Mouse (Mus musculus) liver, embryonic 12.5 days (tissue): ENCODE data around the gene Bfsp2. TPM values are rescaled to one million over a fixed set of nuclear protein-coding genes. Genes with fewer than 3 reads are reported as not detected.

Source experiments
- ATAC-seq: fragments of 200-750 bp; cut with Nextera tagmentation; 2 replicates; pipeline ENCODE4 v1.8.0; 2017; ENCODE audit warnings: moderate number of reproducible peaks, mild to moderate bottlenecking, moderate library complexity
- H3K27ac ChIP-seq: fragments of 300-500 bp; sonication (generic); 2 replicates; pipeline ENCODE4 v1.5.1; 2016; ENCODE audit warnings: mild to moderate bottlenecking
- H3K27me3 ChIP-seq: fragments of 300-500 bp; sonication (generic); replicated peaks from 2 replicates; pipeline ENCODE4 v1.6.1; 2016; ENCODE audit warnings: mild to moderate bottlenecking, moderate library complexity
- H3K36me3 ChIP-seq: fragments of 300-500 bp; sonication (generic); 2 replicates; pipeline ENCODE4 v1.6.1; 2016; ENCODE audit warnings: mild to moderate bottlenecking, moderate library complexity
- H3K4me1 ChIP-seq: fragments of 300-500 bp; sonication (generic); 2 replicates; pipeline ENCODE4 v1.6.1; 2016
- H3K4me2 ChIP-seq: fragments of 300-500 bp; sonication (generic); 2 replicates; pipeline ENCODE4 v1.6.1; 2016; ENCODE audit warnings: mild to moderate bottlenecking, moderate library complexity
- H3K4me3 ChIP-seq: fragments of 300-500 bp; sonication (generic); 2 replicates; pipeline ENCODE4 v1.5.1; 2016; ENCODE audit warnings: mild to moderate bottlenecking, moderate library complexity
- H3K9ac ChIP-seq: fragments of 300-500 bp; sonication (generic); 2 replicates; pipeline ENCODE4 v1.6.1; 2016; ENCODE audit warnings: mild to moderate bottlenecking, moderate library complexity
- H3K9me3 ChIP-seq: fragments of 300-500 bp; sonication (generic); replicated peaks from 2 replicates; pipeline ENCODE4 v1.6.1; 2016; ENCODE audit warnings: mild to moderate bottlenecking, moderate library complexity
- WGBS: fragments of 180-500 bp; shearing (Covaris S2); methylation state at CpG from one replicate; pipeline ENCODE4 v1.1.7; 2016; ENCODE audit not compliant: insufficient replicate concordance; 5-methylcytosine and 5-hydroxymethylcytosine counted together
- polyA plus RNA-seq: library from polyadenylated mRNA; unstranded; fragments of >200 nt; fragmentation: Nextera tagmentation; extraction: Ambion mirVana; gene quantifications from 2 replicates; pipeline ENCODE4 v1.2.1, GENCODE M21; 2016

Gene Bfsp2
- polyA plus RNA-seq, 1 experiment from 2014 or later = 0.62 TPM

GRCm38 (mm10) chr9:103444656-103445055 lies 35.6 kb downstream of the Bfsp2 start:
- Histone ChIP-seq H3K9ac (no peak overlapping the region), H3K9me3 (0 out of 2 replicates have a peak, but pooled peaks cover 5% of the 10 kb centered on the region), H3K4me1 (no peaks in the 10 kb centered on the region), H3K27me3 (no peaks in the 10 kb centered on the region), H3K4me2 (no peak overlapping the region), H3K4me3 (no peak overlapping the region), H3K27ac (no peak overlapping the region), H3K36me3 (no peaks in the 10 kb centered on the region)
- 74% methylated on average over 5 of the region's 5 CpGs for WGBS
- no peak for ATAC-seq

- Histone ChIP-seq H3K9ac (no peak overlapping the region), H3K27me3 (no peaks in the 10 kb centered on the region), H3K9me3 (0 out of 2 replicates have a peak, but pooled peaks cover 5% of the 10 kb centered on the region), H3K36me3 (no peaks in the 10 kb centered on the region), H3K27ac (no peak overlapping the region), H3K4me3 (no peak overlapping the region), H3K4me2 (no peak overlapping the region), H3K4me1 (no peaks in the 10 kb centered on the region)
- ATAC-seq = no peak
- WGBS = 69% methylated on average over 7 of the region's 7 CpGs
These were observed 36.4 kb downstream of the Bfsp2 start for GRCm38 (mm10) chr9:103443824-103444185.

GRCm38 (mm10) chr9:103443121-103443823 lies 36.9 kb downstream of the Bfsp2 start:
- H3K27me3 ChIP-seq = no peaks in the 10 kb centered on the region
- H3K9me3 ChIP-seq = 0 out of 2 replicates have a peak, but pooled peaks cover 5% of the 10 kb centered on the region
- no peak overlapping the region for H3K4me3 ChIP-seq
- H3K9ac ChIP-seq = no peak overlapping the region
- H3K4me1 ChIP-seq = no peaks in the 10 kb centered on the region
- H3K4me2 ChIP-seq = no peak overlapping the region
- no peaks in the 10 kb centered on the region for H3K36me3 ChIP-seq
- WGBS = 62% methylated on average over 13 of the region's 13 CpGs
- ATAC-seq = no peak
- H3K27ac ChIP-seq = no peak overlapping the region

GRCm38 (mm10) chr9:103440597-103440996 lies 39.6 kb downstream of the Bfsp2 start:
- H3K27ac ChIP-seq = no peak overlapping the region
- 0 out of 2 replicates have a peak, but pooled peaks cover 5% of the 10 kb centered on the region for H3K9me3 ChIP-seq
- H3K27me3 ChIP-seq = no peaks in the 10 kb centered on the region
- no peaks in the 10 kb centered on the region for H3K4me1 ChIP-seq
- no peak overlapping the region for H3K4me3 ChIP-seq
- no peak overlapping the region for H3K4me2 ChIP-seq
- H3K36me3 ChIP-seq = no peaks in the 10 kb centered on the region
- no peak for ATAC-seq
- H3K9ac ChIP-seq = no peak overlapping the region
- 34% methylated on average over 3 of the region's 3 CpGs for whole genome bisulfite sequencing

GRCm38 (mm10) chr9:103437104-103437503 lies 43.1 kb downstream of the Bfsp2 start:
- no peaks in the 10 kb centered on the region for H3K36me3 ChIP-seq
- no peak overlapping the region for H3K27ac ChIP-seq
- no peaks in the 10 kb centered on the region for H3K27me3 ChIP-seq
- ATAC-seq = no peak
- H3K9ac ChIP-seq = no peak overlapping the region
- H3K4me2 ChIP-seq = no peak overlapping the region
- 63% methylated on average over 5 of the region's 5 CpGs for WGBS
- no peaks in the 10 kb centered on the region for H3K4me1 ChIP-seq
- no peaks in the 10 kb centered on the region for H3K9me3 ChIP-seq
- no peak overlapping the region for H3K4me3 ChIP-seq

- Histone ChIP-seq H3K9ac (no peak overlapping the region), H3K27ac (no peak overlapping the region), H3K36me3 (no peaks in the 10 kb centered on the region), H3K9me3 (no peaks in the 10 kb centered on the region), H3K4me2 (no peak overlapping the region), H3K4me3 (no peak overlapping the region), H3K27me3 (no peaks in the 10 kb centered on the region), H3K4me1 (no peaks in the 10 kb centered on the region)
- 47% methylated on average over 4 of the region's 4 CpGs for WGBS
- ATAC-seq = no peak
These were observed 46.1 kb downstream of the Bfsp2 start for GRCm38 (mm10) chr9:103434116-103434515.

GRCm38 (mm10) chr9:103432122-103432778 lies 48.0 kb downstream of the Bfsp2 start:
- Histone ChIP-seq H3K9ac (no peak overlapping the region), H3K36me3 (no peaks in the 10 kb centered on the region), H3K4me3 (no peak overlapping the region), H3K9me3 (no peaks in the 10 kb centered on the region), H3K27ac (no peak overlapping the region), H3K4me1 (no peaks in the 10 kb centered on the region), H3K4me2 (no peak overlapping the region), H3K27me3 (no peaks in the 10 kb centered on the region)
- no peak for ATAC-seq
- WGBS = 64% methylated on average over 13 of the region's 13 CpGs

- Histone ChIP-seq H3K4me1 (0 out of 2 replicates have a peak, but pooled peaks cover under 1% of the 10 kb centered on the region), H3K27me3 (no peaks in the 10 kb centered on the region), H3K27ac (no peak overlapping the region), H3K9me3 (no peaks in the 10 kb centered on the region), H3K36me3 (no peaks in the 10 kb centered on the region), H3K4me2 (no peak overlapping the region), H3K9ac (no peak overlapping the region), H3K4me3 (no peak overlapping the region)
- 70% methylated on average over 1 of the region's 1 CpGs for WGBS
- no peak for ATAC-seq
These were observed 48.5 kb downstream of the Bfsp2 start for GRCm38 (mm10) chr9:103431718-103432117.

- 67% methylated on average over 13 of the region's 13 CpGs for WGBS
- Histone ChIP-seq H3K27me3 (no peaks in the 10 kb centered on the region), H3K27ac (no peak overlapping the region), H3K4me3 (no peak overlapping the region), H3K36me3 (no peaks in the 10 kb centered on the region), H3K9me3 (no peaks in the 10 kb centered on the region), H3K4me2 (no peak overlapping the region), H3K9ac (no peak overlapping the region), H3K4me1 (0 out of 2 replicates have a peak, but pooled peaks cover 5% of the 10 kb centered on the region)
- no peak for ATAC-seq
These were observed 49.6 kb downstream of the Bfsp2 start for GRCm38 (mm10) chr9:103430431-103431220.

GRCm38 (mm10) chr9:103426425-103426824 lies 53.8 kb downstream of the Bfsp2 start:
- WGBS = 61% methylated on average over 11 of the region's 11 CpGs
- no peak overlapping the region for H3K9ac ChIP-seq
- ATAC-seq = no peak

GRCm38 (mm10) chr9:103424869-103425268 lies 55.4 kb downstream of the Bfsp2 start:
- H3K4me3 ChIP-seq = no peak overlapping the region
- H3K4me1 ChIP-seq = 0 out of 2 replicates have a peak, but pooled peaks cover 9% of the 10 kb centered on the region
- H3K36me3 ChIP-seq = no peaks in the 10 kb centered on the region
- no peak for ATAC-seq
- H3K27ac ChIP-seq = no peak overlapping the region
- WGBS = 16% methylated on average over 11 of the region's 11 CpGs
- H3K9me3 ChIP-seq = no peaks in the 10 kb centered on the region
- H3K9ac ChIP-seq = no peak overlapping the region
- no peak overlapping the region for H3K4me2 ChIP-seq
- no peaks in the 10 kb centered on the region for H3K27me3 ChIP-seq

More at GRCm38 (mm10) chr9:103426425-103426824, 53.8 kb downstream of the Bfsp2 start:
- no peak overlapping the region for H3K4me3 ChIP-seq
- H3K9me3 ChIP-seq = no peaks in the 10 kb centered on the region
- H3K4me2 ChIP-seq = no peak overlapping the region
- H3K27me3 ChIP-seq = no peaks in the 10 kb centered on the region
- no peak overlapping the region for H3K27ac ChIP-seq
- 0 out of 2 replicates have a peak, but pooled peaks cover 9% of the 10 kb centered on the region for H3K4me1 ChIP-seq
- H3K36me3 ChIP-seq = no peaks in the 10 kb centered on the region

GRCm38 (mm10) chr9:103423951-103424350 lies 56.3 kb downstream of the Bfsp2 start:
- no peak for ATAC-seq
- no peaks in the 10 kb centered on the region for H3K27me3 ChIP-seq
- no peak overlapping the region for H3K4me3 ChIP-seq
- 40% methylated on average over 8 of the region's 8 CpGs for WGBS
- H3K4me2 ChIP-seq = no peak overlapping the region
- H3K27ac ChIP-seq = no peak overlapping the region
- H3K36me3 ChIP-seq = no peaks in the 10 kb centered on the region
- H3K9ac ChIP-seq = no peak overlapping the region
- no peaks in the 10 kb centered on the region for H3K9me3 ChIP-seq
- 0 out of 2 replicates have a peak, but pooled peaks cover 9% of the 10 kb centered on the region for H3K4me1 ChIP-seq
